Mouse (Mus musculus) liver, postnatal 0 days (tissue): ENCODE data around the gene Smim20.

ENCODE experiments used
- CTCF ChIP-seq: sonication (generic); IDR thresholded peaks from 2 replicates; pipeline ENCODE4 v1.5.1; 2016; ENCODE audit warnings: antibody characterized with exemption, low read depth
- EP300 ChIP-seq: IDR thresholded peaks from 2 replicates; pipeline ENCODE4 v1.6.1; 2016; ENCODE audit warnings: antibody characterized with exemption, low read depth, mild to moderate bottlenecking

DNA sequence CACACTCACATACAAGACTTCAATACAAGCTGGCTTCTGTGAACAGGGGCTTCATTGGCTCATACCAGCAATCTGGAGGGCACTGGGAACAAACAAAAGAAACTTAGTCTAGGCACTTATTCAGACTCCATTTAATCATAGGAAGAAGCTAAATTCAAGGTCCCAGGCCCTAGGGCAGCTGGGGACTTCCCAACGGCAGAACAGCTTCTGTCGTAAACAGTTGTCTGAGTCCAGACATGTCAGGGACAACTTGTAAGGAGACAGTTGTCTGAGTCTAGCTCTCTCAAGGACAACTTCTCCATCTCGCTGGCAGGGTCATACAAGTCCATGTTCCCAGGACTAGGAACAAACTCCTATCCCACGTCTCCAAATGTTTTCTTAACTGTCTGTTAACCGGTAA lies 2.8 kb upstream of the Smim20 start:
- no peak for TF ChIP-seq CTCF
- TF ChIP-seq EP300 = no peak
